Mouse (Mus musculus) Patski (cell line): ENCODE data around the gene Ccnk. TPM values are rescaled to one million over a fixed set of nuclear protein-coding genes. Genes with fewer than 3 reads are reported as not detected.
A peak's percentile ranks its signal among the peaks of the same experiment; 100 is the strongest.

Source experiments
- ATAC-seq: fragments of 100-300 bp; one replicate; pipeline ENCODE4 v1.8.0; 2021
- CTCF ChIA-PET: fragments of 350-600 bp; sonication (Branson Sonifier 250); formaldehyde crosslinking; loops from one replicate; lab custom pipeline; 2022; ENCODE audit warnings: inconsistent platforms; lab: Charles Lee
- POLR2A ChIA-PET: fragments of 350-600 bp; sonication (Branson Sonifier 250); formaldehyde crosslinking; loops from one replicate; lab custom pipeline; 2022; ENCODE audit warnings: antibody characterized with exemption, inconsistent platforms; lab: Charles Lee
- DNase-seq: peaks from one replicate; pipeline ENCODE4 v3.0.0-alpha.2; 2011; ENCODE audit warnings: low read depth, low spot score
- H3K27me3 ChIP-seq: fragments of 371-371 bp; one replicate; pipeline ENCODE4 v1.5.1; 2021
- CTCF ChIP-seq: fragments of 100-300 bp; IDR thresholded peaks from one replicate; pipeline ENCODE4 v1.5.1; 2021
- in situ Hi-C: fragments of 300-500 bp; cut with MboI; formaldehyde crosslinking; loops from 3 replicates; pipeline ENCODE4 v1.11.1; 2018; ENCODE audit warnings: low pct_unique_long_range_greater_than_20kb, mixed read lengths
- polyA plus RNA-seq: library from polyadenylated mRNA; unstranded; gene quantifications from one replicate; pipeline ENCODE4 v1.2.3, GENCODE M21; 2021

The Ccnk gene
- polyA plus RNA-seq, 1 experiment from 2014 or later = 26.0 TPM

DNA sequence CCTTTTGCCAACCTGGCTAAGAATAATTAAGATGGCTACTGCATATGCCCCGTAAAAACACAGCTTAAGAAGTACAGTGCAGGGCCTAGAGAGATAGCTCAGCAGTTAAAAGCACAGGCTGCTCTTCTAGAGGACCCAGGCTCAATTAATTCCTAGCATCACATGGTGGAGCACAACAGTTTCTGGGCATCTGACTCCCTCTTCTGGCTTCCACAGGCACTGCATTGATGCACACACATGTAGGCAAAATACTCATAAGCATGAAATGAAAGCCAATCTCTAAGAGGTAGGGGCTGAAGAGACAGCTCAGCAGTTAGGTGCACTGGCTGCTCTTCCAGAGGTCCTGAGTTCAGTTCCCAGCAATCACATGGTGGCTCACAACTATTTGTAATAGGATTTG is 17.3 kb upstream of the Ccnk start:
- peak; percentile 66 for TF ChIP-seq CTCF
- CTCF ChIA-PET = interaction anchor here (1.3 kb wide), 1 partner anchor 12 kb away, joined by 5 read pairs; no protein-coding TSS in a partner anchor
- H3K27me3 ChIP-seq = no peaks in the 10 kb centered on the region
- ATAC-seq (peak; percentile 39), DNase-seq (no peak)
- POLR2A ChIA-PET = no interaction called here
- in situ Hi-C loops = no loop called here

- H3K27me3 ChIP-seq = no peaks in the 10 kb centered on the region
- ChIA-PET CTCF (interaction anchor here (0.8 to 1.6 kb wide), 4 partner anchors 10 to 20 kb away, joined by 3 to 5 read pairs (median 4); no protein-coding TSS in a partner anchor), POLR2A (no interaction called here)
- DNase-seq = no peak
- no peak for ATAC-seq
- in situ Hi-C loops = no loop called here
- no peak for TF ChIP-seq CTCF
Observed at GRCm38 (mm10) chr12:108163706-108164105, 15.7 kb upstream of the Ccnk start.

- no peaks in the 10 kb centered on the region for H3K27me3 ChIP-seq
- DNase-seq (no peak), ATAC-seq (no peak)
- ChIA-PET CTCF (interaction anchor here (1.5 kb wide), 1 partner anchor 18 kb away, joined by 6 read pairs; no protein-coding TSS in a partner anchor), POLR2A (no interaction called here)
- no peak for TF ChIP-seq CTCF
- in situ Hi-C loops = no loop called here
Observed at GRCm38 (mm10) chr12:108168909-108169308, 10.5 kb upstream of the Ccnk start.

- no peaks in the 10 kb centered on the region for H3K27me3 ChIP-seq
- DNase-seq (no peak), ATAC-seq (no peak)
- in situ Hi-C loops = no loop called here
- no peak for TF ChIP-seq CTCF
- ChIA-PET POLR2A (no interaction called here), CTCF (no interaction called here)
Observed at GRCm38 (mm10) chr12:108170467-108170866, 8.9 kb upstream of the Ccnk start.

DNA sequence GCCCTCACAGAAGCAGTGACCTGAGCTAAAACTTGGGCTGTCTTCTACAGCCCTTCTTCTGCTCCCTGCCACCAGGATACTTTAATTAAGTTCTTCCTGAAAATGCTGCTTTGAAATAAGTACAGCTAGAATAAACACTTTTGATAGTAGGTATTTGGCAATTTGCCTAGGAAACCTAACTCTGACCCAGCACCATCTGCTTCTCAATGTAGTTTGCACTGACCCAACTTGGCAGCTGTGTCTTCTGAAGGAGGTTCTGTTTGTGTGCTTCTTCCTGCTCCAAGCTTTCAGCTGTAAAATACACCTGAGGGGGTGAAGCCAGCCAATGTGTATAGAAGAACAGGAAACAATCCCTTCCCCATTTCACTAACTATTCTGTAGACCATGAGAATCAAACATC is 8.0 kb upstream of the Ccnk start:
- DNase-seq (no peak), ATAC-seq (no peak)
- TF ChIP-seq CTCF = no peak
- CTCF ChIA-PET = interaction anchor here (0.7 to 1.0 kb wide), 2 partner anchors 19 to 24 kb away, joined by 3 to 4 read pairs; no protein-coding TSS in a partner anchor
- H3K27me3 ChIP-seq = no peaks in the 10 kb centered on the region
- POLR2A ChIA-PET = no interaction called here
- in situ Hi-C loops = no loop called here

- ChIA-PET POLR2A (no interaction called here), CTCF (no interaction called here)
- no peak for TF ChIP-seq CTCF
- ATAC-seq = no peak
- no peaks in the 10 kb centered on the region for H3K27me3 ChIP-seq
- no peak for DNase-seq
- in situ Hi-C loops = no loop called here
Observed at GRCm38 (mm10) chr12:108172639-108173038, 6.7 kb upstream of the Ccnk start.

- ChIA-PET POLR2A (no interaction called here), CTCF (no interaction called here)
- no peak for ATAC-seq
- in situ Hi-C loops = no loop called here
- H3K27me3 ChIP-seq = no peaks in the 10 kb centered on the region
- DNase-seq = no peak
- TF ChIP-seq CTCF = no peak
Observed at GRCm38 (mm10) chr12:108174606-108175505, 4.5 kb upstream of the Ccnk start.

GRCm38 (mm10) chr12:108176366-108176765 is 3.0 kb upstream of the Ccnk start:
- CTCF ChIA-PET = no interaction called here
- H3K27me3 ChIP-seq = no peaks in the 10 kb centered on the region
- no peak for ATAC-seq
- in situ Hi-C loops = no loop called here
- DNase-seq = no peak
- TF ChIP-seq CTCF = no peak
- POLR2A ChIA-PET = no interaction called here

- H3K27me3 ChIP-seq = no peaks in the 10 kb centered on the region
- DNase-seq = no peak
- in situ Hi-C loops = no loop called here
- POLR2A ChIA-PET = no interaction called here
- ATAC-seq = peak; percentile 32
- TF ChIP-seq CTCF = no peak
- CTCF ChIA-PET = no interaction called here
Observed at GRCm38 (mm10) chr12:108178331-108179245, 791 bp upstream of the Ccnk start.

GRCm38 (mm10) chr12:108179246-108179320 is 296 bp upstream of the Ccnk start, which contains the start of gene Setd3:
Gene Setd3, minus strand, starts transcription at chr12:108179314.
- ATAC-seq (no peak), DNase-seq (no peak)
- TF ChIP-seq CTCF = no peak
- in situ Hi-C loops = no loop called here
- CTCF ChIA-PET = no interaction called here
- H3K27me3 ChIP-seq = no peaks in the 10 kb centered on the region
- POLR2A ChIA-PET = no interaction called here

DNA sequence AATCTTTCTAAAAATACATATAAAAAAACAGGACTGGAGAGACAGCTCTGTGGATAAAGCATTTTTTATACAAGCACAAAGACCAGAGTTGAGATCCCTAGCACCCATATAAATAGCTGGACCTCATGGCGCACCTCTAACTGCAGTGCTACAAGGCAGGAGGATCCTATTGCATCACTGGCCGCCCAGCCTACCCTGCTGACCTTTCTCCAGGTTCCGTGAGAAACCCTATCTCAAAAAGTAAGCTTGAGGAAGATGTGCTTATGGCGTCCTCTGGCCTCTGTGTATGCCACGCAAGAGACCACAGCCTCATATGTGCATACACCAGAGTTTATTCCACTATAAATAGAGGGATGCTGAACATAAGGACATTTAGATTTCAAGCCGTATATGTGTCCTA is 2.3 kb downstream of the Ccnk start:
- in situ Hi-C loops = no loop called here
- DNase-seq (no peak), ATAC-seq (no peak)
- CTCF ChIA-PET = no interaction called here
- no peak for TF ChIP-seq CTCF
- no peaks in the 10 kb centered on the region for H3K27me3 ChIP-seq
- POLR2A ChIA-PET = no interaction called here
